Mouse (Mus musculus): ENCODE measurements around the gene Pappa2. TPM values are rescaled to one million over a fixed set of nuclear protein-coding genes. Genes with fewer than 3 reads are reported as not detected.

The Pappa2 gene
- polyA plus RNA-seq, 1 experiment from 2014 or later, result 2.4 TPM

GRCm38 (mm10) chr1:158764211-158764610 lies 216.1 kb downstream of the Pappa2 start:
- H3K27me3 ChIP-seq (ENCODE audit: insufficient read depth, low read length), result no peaks in the 10 kb centered on the region
- H3K4me3 ChIP-seq (replicated peaks; ENCODE audit: low read depth, low read length), result no peak overlapping the region
- H3K4me1 ChIP-seq (replicated peaks; ENCODE audit: insufficient read depth, low read length), result no peaks in the 10 kb centered on the region
- no peak for DNase-seq (ENCODE audit: low spot score)
- TF ChIP-seq CTCF (IDR thresholded peaks at IDR 0.05; ENCODE audit: low read depth), result no peak
- H3K27ac ChIP-seq, result no peak overlapping the region
- no peak for ATAC-seq (replicated peaks; ENCODE audit: low FRiP score, low read depth)
- H3K9me3 ChIP-seq (replicated peaks; ENCODE audit: low read length), result no peaks in the 10 kb centered on the region
- H3K36me3 ChIP-seq (ENCODE audit: insufficient read depth, low read length), result no peaks in the 10 kb centered on the region
- H3K4me2 ChIP-seq (ENCODE audit: low read length), result no peak overlapping the region
- no peak overlapping the region for H3K9ac ChIP-seq (ENCODE audit: low read depth, low read length)

DNA sequence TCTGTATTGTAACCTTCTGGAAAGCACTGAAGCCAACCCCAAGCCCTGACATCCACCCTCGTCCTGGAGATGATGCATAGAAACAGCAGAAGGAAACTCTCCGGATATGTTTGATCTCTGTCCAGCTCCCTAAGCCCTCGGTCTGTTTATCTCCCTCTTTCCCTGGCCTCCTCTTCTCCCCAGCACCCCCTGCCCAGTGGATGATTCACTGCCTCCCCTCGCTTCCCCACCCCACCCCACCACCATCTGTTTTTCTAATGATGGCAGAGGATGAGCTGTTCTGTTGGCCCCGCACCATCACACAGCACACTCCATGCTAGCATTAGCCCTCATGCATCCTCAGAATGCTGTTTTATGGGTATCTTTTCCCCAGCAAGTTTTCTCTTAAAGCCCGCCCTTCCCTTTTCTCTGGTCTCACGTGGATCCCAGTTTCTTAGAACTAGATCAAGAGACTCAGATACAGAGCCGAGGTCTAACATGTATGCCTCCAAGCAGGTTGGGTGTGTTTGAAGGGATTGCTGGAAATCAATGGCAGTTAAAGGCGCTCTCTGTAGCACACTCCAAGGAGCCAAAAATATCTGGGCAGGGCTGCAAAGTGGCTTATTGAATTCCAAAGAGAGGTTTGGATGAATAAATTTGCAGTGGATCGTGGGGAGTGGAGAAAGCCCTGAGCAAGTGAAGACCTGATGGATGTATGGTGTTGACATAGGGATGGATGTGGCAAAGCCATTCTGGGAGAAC lies 231.8 kb downstream of the Pappa2 start:
- H3K27me3 ChIP-seq (ENCODE audit: insufficient read depth, low read length), result no peaks in the 10 kb centered on the region
- H3K27ac ChIP-seq, result no peak overlapping the region
- TF ChIP-seq CTCF (IDR thresholded peaks at IDR 0.05; ENCODE audit: low read depth), result no peak
- WGBS, result 59% methylated on average over 10 of the region's 10 CpGs
- DNase-seq (ENCODE audit: low spot score), result peak; percentile 62
- no peaks in the 10 kb centered on the region for H3K36me3 ChIP-seq (ENCODE audit: insufficient read depth, low read length)
- no peak overlapping the region for H3K4me2 ChIP-seq (ENCODE audit: low read length)
- no peak overlapping the region for H3K4me3 ChIP-seq (replicated peaks; ENCODE audit: low read depth, low read length)
- H3K9me3 ChIP-seq (replicated peaks; ENCODE audit: low read length), result no peaks in the 10 kb centered on the region
- H3K9ac ChIP-seq (ENCODE audit: low read depth, low read length), result no peak overlapping the region
- no peak; the same call in 1 of the 2 replicates for ATAC-seq (replicated peaks; ENCODE audit: low FRiP score, low read depth)
- H3K4me1 ChIP-seq (replicated peaks; ENCODE audit: insufficient read depth, low read length), result no peaks in the 10 kb centered on the region

DNA sequence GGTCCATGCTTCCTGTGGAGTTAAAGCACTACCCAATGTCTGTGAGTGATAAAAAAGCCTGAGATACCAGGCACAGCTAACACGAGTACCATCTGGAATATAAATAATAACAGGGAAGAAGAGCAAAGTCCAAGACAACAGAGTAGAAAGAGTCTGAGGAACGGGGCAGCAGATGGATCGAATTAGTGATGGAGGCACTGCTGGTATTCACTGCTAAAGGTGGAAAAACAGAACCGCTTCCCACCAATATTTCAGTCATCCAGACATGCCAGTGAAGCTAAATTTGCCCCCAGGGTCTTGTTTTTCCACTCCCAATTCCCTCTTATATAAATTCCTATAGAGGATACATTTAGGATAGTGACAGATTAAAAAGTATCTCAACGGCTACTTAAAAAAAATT lies 238.8 kb downstream of the Pappa2 start:
- Histone ChIP-seq H3K4me3 (replicated peaks; ENCODE audit: low read depth, low read length) (no peak overlapping the region), H3K27me3 (ENCODE audit: insufficient read depth, low read length) (no peaks in the 10 kb centered on the region), H3K4me1 (replicated peaks; ENCODE audit: insufficient read depth, low read length) (no peaks in the 10 kb centered on the region), H3K9me3 (replicated peaks; ENCODE audit: low read length) (no peaks in the 10 kb centered on the region), H3K27ac (no peak overlapping the region), H3K36me3 (ENCODE audit: insufficient read depth, low read length) (no peaks in the 10 kb centered on the region), H3K4me2 (ENCODE audit: low read length) (no peak overlapping the region), H3K9ac (ENCODE audit: low read depth, low read length) (no peak overlapping the region)
- DNase-seq (ENCODE audit: low spot score) (no peak), ATAC-seq (replicated peaks; ENCODE audit: low FRiP score, low read depth) (no peak)
- 62% methylated on average over 5 of the region's 5 CpGs for WGBS
- TF ChIP-seq CTCF (IDR thresholded peaks at IDR 0.05; ENCODE audit: low read depth), result no peak

DNA sequence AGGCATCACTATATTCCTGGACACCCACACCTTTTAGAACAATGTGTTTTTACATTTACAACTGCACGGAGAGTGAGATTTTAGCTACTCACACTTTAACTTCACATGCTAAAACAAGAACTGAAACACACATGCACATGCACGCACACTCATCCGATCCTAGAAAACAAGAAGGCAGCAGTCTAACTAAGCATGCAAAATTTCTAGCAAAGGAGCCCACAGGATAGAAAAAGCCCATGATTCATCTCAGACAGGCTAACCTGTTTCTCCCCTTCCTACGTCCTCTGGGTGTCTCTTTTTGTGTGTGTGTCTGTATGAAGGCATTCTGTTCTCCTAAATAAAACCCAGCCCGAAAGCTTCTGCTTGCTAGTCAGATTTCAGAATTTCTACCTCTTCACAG lies 239.3 kb downstream of the Pappa2 start:
- TF ChIP-seq CTCF (IDR thresholded peaks at IDR 0.05; ENCODE audit: low read depth), result no peak
- ATAC-seq (replicated peaks; ENCODE audit: low FRiP score, low read depth), result no peak
- no peaks in the 10 kb centered on the region for H3K4me1 ChIP-seq (replicated peaks; ENCODE audit: insufficient read depth, low read length)
- H3K4me2 ChIP-seq (ENCODE audit: low read length), result no peak overlapping the region
- no peaks in the 10 kb centered on the region for H3K9me3 ChIP-seq (replicated peaks; ENCODE audit: low read length)
- no peak overlapping the region for H3K9ac ChIP-seq (ENCODE audit: low read depth, low read length)
- H3K27me3 ChIP-seq (ENCODE audit: insufficient read depth, low read length), result no peaks in the 10 kb centered on the region
- H3K4me3 ChIP-seq (replicated peaks; ENCODE audit: low read depth, low read length), result no peak overlapping the region
- H3K36me3 ChIP-seq (ENCODE audit: insufficient read depth, low read length), result no peaks in the 10 kb centered on the region
- DNase-seq (ENCODE audit: low spot score), result no peak
- WGBS, result 88% methylated on average over 5 of the region's 5 CpGs
- H3K27ac ChIP-seq, result no peak overlapping the region

DNA sequence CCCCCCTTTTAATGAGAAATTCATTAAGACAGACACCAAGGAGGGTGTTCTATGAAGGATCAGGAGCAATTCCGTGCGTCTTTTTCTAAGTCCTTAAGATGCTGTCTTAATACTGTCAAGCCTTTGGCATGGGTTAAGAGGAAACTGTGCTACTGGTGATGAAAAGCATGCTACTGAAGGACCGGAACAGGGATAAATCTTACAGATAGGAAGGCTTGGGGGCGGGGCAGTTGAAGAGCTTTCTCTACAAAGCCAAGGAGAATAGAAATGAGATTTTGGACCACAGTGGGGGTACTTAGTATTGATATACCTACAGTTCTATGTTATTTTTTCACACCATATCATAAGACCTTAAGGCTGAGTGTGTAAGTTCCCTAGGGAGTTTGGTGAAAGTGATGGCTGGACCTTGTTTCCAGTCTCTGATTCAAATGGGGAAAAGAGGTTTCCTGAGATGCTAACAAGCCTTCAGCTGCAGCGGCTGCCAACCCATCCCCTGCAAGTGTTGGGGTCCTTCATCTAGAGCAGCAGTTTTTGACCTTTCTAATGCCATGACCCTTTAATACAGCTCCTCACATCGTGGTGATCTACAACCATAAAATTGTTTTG lies 240.0 kb downstream of the Pappa2 start:
- 63% methylated on average over 6 of the region's 6 CpGs for WGBS
- no peak for TF ChIP-seq CTCF (IDR thresholded peaks at IDR 0.05; ENCODE audit: low read depth)

GRCm38 (mm10) chr1:158739132-158739919 lies 241.0 kb downstream of the Pappa2 start:
- Histone ChIP-seq H3K4me1 (replicated peaks; ENCODE audit: insufficient read depth, low read length) (no peaks in the 10 kb centered on the region), H3K27me3 (ENCODE audit: insufficient read depth, low read length) (no peaks in the 10 kb centered on the region), H3K36me3 (ENCODE audit: insufficient read depth, low read length) (no peaks in the 10 kb centered on the region), H3K9me3 (replicated peaks; ENCODE audit: low read length) (no peaks in the 10 kb centered on the region), H3K4me2 (ENCODE audit: low read length) (no peak overlapping the region), H3K9ac (ENCODE audit: low read depth, low read length) (no peak overlapping the region), H3K27ac (no peak overlapping the region; the same call in 1 of the 2 replicates), H3K4me3 (replicated peaks; ENCODE audit: low read depth, low read length) (no peak overlapping the region)
- WGBS, result 41% methylated on average over 5 of the region's 5 CpGs
- DNase-seq (ENCODE audit: low spot score), result peak; percentile 44
- ATAC-seq (replicated peaks; ENCODE audit: low FRiP score, low read depth), result no peak
- TF ChIP-seq CTCF (IDR thresholded peaks at IDR 0.05; ENCODE audit: low read depth), result no peak

More for the DNA sequence above, 240.0 kb downstream of the Pappa2 start:
- ATAC-seq (replicated peaks; ENCODE audit: low FRiP score, low read depth), result no peak
- no peak overlapping the region for H3K4me3 ChIP-seq (replicated peaks; ENCODE audit: low read depth, low read length)
- H3K27ac ChIP-seq, result no peak overlapping the region
- peak; percentile 74 for DNase-seq (ENCODE audit: low spot score)
- no peaks in the 10 kb centered on the region for H3K9me3 ChIP-seq (replicated peaks; ENCODE audit: low read length)
- no peak overlapping the region for H3K9ac ChIP-seq (ENCODE audit: low read depth, low read length)
- no peak overlapping the region for H3K4me2 ChIP-seq (ENCODE audit: low read length)
- no peaks in the 10 kb centered on the region for H3K36me3 ChIP-seq (ENCODE audit: insufficient read depth, low read length)
- no peaks in the 10 kb centered on the region for H3K27me3 ChIP-seq (ENCODE audit: insufficient read depth, low read length)
- H3K4me1 ChIP-seq (replicated peaks; ENCODE audit: insufficient read depth, low read length), result no peaks in the 10 kb centered on the region

Measured in kidney, postnatal 0 days (tissue).